Mouse (Mus musculus) erythroblast, embryonic 14.5 days (primary cell): ENCODE measurements around the gene Cfap77. TPM values are rescaled to one million over a fixed set of nuclear protein-coding genes. Genes with fewer than 3 reads are reported as not detected.

ENCODE experiments used
- H3K27me3 ChIP-seq: 2 replicates; pipeline ENCODE4 v1.6.1; 2012; ENCODE audit warnings: inconsistent platforms; ENCODE audit not compliant: control insufficient read depth
- H3K36me3 ChIP-seq: 2 replicates; pipeline ENCODE4 v1.6.1; 2012; ENCODE audit warnings: mild to moderate bottlenecking, inconsistent platforms; ENCODE audit not compliant: control insufficient read depth
- H3K4me1 ChIP-seq: 2 replicates; pipeline ENCODE4 v1.6.1; 2012; ENCODE audit warnings: inconsistent platforms; ENCODE audit not compliant: control insufficient read depth
- H3K4me3 ChIP-seq: replicated peaks from 2 replicates; pipeline ENCODE3; 2012; ENCODE audit warnings: moderate library complexity, mild to moderate bottlenecking, inconsistent platforms
- H3K9me3 ChIP-seq: 2 replicates; pipeline ENCODE4 v1.6.1; 2012; ENCODE audit warnings: low read length, inconsistent platforms, mixed read lengths; ENCODE audit not compliant: control insufficient read depth
- GATA1 ChIP-seq: IDR thresholded peaks from 2 replicates; pipeline ENCODE4 v1.6.1; 2012; ENCODE audit warnings: low read length, inconsistent platforms, mixed read lengths
- TAL1 ChIP-seq: IDR thresholded peaks from 3 replicates; pipeline ENCODE4 v1.6.1; 2012; ENCODE audit warnings: low read length, inconsistent platforms, mixed read lengths
- polyA plus RNA-seq: library from polyadenylated mRNA; stranded (reverse); fragments of >175 nt; gene quantifications from 2 replicates; pipeline ENCODE4 v1.2.3, GENCODE M21; 2012

The Cfap77 gene
- polyA plus RNA-seq, 1 experiment: not detected

DNA sequence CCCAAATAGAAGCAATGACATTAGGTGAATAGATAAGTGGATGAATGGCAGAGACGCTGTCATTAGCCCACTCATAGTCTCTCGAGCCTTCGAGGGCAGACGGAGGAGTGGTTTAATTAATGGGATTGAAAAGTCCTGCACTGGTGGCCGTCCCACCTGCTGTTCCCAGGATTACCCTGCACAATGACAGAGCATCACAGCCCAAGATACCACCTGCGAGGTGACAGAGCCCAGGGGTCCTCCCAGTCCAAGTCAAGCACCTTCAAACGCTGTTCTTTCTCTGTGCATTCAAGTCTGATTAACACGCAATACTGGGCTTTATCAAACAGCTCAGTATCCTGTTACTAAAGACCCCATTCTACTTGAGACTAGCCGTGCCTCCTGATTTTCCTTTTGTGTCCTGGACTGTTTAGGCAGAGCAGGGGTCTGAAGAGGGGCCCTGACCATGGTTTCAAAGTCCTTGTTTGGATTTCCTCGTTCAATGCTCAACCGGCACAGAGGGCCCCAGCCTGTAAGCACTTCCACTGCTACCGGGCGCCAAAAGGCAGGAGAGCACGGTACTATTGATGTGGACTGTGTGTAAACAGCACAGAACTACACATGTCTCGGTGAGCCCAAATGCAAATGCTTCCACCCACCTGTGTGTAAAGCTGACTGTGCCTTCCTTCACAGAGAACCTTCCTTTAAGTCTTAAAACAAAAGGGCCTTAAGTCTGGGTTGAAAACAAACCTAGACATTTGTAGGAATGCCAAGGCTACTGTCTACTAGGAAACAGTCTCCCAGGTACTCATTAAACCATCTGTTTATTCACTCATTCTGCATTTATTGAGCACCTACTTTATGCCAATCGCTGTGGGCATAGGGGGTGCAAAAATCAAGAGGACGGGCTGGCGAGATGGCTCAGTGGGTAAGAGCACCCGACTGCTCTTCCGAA lies 20.1 kb downstream of the Cfap77 start:
- TF ChIP-seq TAL1 (no peak), GATA1 (no peak)
- Histone ChIP-seq H3K4me1 (no peaks in the 10 kb centered on the region), H3K4me3 (no peak overlapping the region), H3K36me3 (no peaks in the 10 kb centered on the region), H3K27me3 (peaks cover 6% of the 10 kb centered on the region), H3K9me3 (no peaks in the 10 kb centered on the region)

DNA sequence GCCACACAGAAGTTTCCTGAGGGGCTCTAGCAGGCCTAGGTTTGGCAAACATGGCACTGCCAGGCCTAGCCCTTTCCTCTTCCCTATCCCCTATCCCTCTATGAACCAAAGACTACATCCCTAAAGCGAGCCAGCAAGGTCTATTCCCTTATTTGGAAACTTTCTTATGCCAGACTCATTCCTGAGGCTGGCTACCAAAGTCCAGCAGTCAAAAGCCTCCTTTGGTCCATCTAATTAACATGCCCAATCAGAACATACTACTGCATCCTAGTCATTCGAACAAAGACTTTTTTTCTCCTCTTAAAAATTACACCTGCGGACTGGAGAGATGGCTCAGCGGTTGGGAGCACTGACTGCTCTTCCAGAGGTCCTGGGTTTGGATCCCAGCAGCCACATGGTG lies 22.9 kb downstream of the Cfap77 start:
- Histone ChIP-seq H3K4me3 (no peak overlapping the region), H3K9me3 (no peaks in the 10 kb centered on the region), H3K4me1 (no peaks in the 10 kb centered on the region), H3K27me3 (no peaks in the 10 kb centered on the region), H3K36me3 (no peaks in the 10 kb centered on the region)
- no peak for TF ChIP-seq TAL1
- no peak for TF ChIP-seq GATA1

DNA sequence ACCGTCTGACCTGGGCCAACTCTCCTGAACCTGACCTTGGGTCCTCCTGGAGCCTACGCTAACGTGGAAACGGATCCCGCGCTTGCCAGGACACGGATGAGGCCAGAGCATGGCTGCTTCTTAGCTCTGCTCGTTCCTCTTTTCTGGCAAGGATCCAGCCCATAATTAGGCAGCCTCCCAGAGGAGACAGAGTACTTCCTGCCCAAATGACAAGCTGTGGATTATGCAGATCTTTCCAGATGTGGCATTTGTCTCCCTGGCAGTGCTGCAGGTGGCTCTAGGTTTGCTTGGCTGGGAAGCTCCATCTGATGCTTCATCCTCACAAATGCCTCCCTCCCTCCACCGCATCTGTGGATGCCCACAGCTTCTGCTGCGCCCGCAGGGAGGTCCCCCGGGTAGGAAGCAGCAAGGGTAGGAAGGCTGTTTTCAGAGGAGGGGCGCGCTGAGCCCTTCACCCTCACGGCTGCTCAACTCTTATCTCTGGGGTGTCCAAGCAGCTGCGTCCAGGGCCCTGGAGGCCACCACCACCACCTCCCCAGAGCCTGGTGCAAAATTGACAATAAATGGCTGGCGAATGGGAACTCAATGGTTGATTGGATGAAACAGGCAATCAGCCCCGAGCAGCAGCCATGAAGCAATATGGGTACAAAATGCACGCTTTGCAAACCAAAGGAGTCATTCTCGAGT lies 24.7 kb downstream of the Cfap77 start:
- H3K27me3 ChIP-seq: no peaks in the 10 kb centered on the region
- no peaks in the 10 kb centered on the region for H3K4me1 ChIP-seq
- H3K36me3 ChIP-seq: no peaks in the 10 kb centered on the region
- no peak overlapping the region for H3K4me3 ChIP-seq
- no peak for TF ChIP-seq GATA1
- no peaks in the 10 kb centered on the region for H3K9me3 ChIP-seq

DNA sequence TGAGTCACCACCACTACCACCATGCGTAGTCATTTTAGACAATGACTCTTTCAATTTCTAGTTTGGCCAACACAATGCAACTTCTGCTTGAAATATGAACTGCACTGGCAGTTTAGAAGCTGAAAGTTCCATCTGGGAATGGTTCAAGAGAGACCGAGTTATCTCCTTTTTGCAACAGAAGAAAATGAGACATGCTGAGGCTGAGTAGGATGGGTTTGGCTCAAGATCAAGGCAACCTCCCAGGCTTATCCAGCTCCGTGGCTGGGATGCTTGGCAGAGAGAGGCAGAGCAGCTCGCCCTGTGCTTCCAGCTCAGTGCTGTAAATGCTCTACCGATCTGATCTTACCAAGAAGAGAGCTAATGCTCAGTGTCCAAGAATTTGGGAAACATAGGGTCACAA lies 29.6 kb downstream of the Cfap77 start:
- no peaks in the 10 kb centered on the region for H3K27me3 ChIP-seq
- TF ChIP-seq GATA1: no peak
- no peak for TF ChIP-seq TAL1
- no peaks in the 10 kb centered on the region for H3K9me3 ChIP-seq
- no peaks in the 10 kb centered on the region for H3K36me3 ChIP-seq
- H3K4me3 ChIP-seq: no peak overlapping the region
- no peaks in the 10 kb centered on the region for H3K4me1 ChIP-seq

DNA sequence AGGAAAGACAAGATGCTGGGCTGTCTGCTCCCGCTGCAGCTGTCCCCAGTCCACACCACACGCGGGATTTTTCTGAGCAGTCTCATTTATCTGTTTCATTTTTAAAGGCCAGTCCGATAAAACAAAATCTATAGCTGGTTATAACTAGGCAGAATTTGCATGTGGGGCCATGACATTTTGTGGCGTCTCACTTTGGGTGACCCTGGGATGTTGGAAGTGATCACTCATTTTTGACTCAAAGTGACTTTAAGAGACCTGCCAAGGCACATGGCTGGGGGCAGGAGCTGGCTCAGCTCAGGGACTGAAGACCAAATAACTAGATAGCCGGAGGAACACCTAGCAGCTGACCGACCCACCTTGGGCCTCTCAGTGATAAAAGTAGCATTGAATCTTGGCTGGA lies 31.9 kb downstream of the Cfap77 start:
- Histone ChIP-seq H3K36me3 (no peaks in the 10 kb centered on the region), H3K9me3 (no peaks in the 10 kb centered on the region), H3K4me1 (no peaks in the 10 kb centered on the region), H3K27me3 (no peaks in the 10 kb centered on the region), H3K4me3 (no peak overlapping the region)
- TF ChIP-seq TAL1 (no peak), GATA1 (no peak)

DNA sequence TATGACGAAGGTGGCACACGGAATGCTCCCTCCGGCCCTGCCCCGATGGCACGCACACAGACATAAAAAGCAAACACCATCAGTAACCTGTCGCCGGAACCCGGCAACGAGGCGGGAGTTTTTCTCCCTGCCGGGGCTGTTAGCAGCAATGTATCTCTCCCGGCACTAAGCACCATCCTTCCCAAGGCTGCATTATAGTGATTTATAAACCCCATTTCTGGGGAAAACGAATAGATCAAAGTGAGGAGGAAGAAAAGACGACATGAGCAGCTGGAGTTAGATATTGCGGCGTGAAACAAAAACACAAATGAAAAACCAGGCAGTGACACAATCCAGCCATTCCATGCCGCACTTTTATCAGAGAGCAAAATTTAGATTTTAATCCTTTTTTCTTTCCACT lies 33.8 kb downstream of the Cfap77 start:
- no peaks in the 10 kb centered on the region; the same call in 1 of the 2 replicates for H3K4me1 ChIP-seq
- H3K4me3 ChIP-seq: no peak overlapping the region
- no peak for TF ChIP-seq GATA1
- no peaks in the 10 kb centered on the region for H3K9me3 ChIP-seq
- no peaks in the 10 kb centered on the region for H3K27me3 ChIP-seq
- no peaks in the 10 kb centered on the region for H3K36me3 ChIP-seq

DNA sequence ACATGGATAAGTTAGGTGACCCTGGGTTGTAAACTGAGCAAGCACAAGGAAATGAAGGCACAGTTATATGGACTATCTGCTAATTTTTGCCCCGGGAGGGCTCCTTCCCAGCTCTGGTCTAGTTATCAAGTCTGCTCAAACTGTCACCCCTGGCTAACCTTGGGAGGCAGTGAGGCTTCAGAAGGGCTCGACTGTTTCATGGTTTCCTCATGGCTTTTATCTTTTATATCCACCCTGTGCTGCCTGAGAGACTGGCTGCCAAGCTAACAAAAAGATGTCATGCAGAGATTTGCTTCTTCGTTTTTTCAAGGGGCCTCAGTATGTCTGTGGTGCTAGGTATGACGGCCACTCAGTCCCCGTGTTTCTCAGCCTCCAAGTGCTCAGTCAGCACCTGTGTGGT lies 36.2 kb downstream of the Cfap77 start:
- no peaks in the 10 kb centered on the region for H3K27me3 ChIP-seq
- no peaks in the 10 kb centered on the region for H3K36me3 ChIP-seq
- TF ChIP-seq TAL1 (no peak), GATA1 (no peak)
- no peaks in the 10 kb centered on the region; the same call in 1 of the 2 replicates for H3K4me1 ChIP-seq
- no peak overlapping the region for H3K4me3 ChIP-seq
- no peaks in the 10 kb centered on the region for H3K9me3 ChIP-seq

DNA sequence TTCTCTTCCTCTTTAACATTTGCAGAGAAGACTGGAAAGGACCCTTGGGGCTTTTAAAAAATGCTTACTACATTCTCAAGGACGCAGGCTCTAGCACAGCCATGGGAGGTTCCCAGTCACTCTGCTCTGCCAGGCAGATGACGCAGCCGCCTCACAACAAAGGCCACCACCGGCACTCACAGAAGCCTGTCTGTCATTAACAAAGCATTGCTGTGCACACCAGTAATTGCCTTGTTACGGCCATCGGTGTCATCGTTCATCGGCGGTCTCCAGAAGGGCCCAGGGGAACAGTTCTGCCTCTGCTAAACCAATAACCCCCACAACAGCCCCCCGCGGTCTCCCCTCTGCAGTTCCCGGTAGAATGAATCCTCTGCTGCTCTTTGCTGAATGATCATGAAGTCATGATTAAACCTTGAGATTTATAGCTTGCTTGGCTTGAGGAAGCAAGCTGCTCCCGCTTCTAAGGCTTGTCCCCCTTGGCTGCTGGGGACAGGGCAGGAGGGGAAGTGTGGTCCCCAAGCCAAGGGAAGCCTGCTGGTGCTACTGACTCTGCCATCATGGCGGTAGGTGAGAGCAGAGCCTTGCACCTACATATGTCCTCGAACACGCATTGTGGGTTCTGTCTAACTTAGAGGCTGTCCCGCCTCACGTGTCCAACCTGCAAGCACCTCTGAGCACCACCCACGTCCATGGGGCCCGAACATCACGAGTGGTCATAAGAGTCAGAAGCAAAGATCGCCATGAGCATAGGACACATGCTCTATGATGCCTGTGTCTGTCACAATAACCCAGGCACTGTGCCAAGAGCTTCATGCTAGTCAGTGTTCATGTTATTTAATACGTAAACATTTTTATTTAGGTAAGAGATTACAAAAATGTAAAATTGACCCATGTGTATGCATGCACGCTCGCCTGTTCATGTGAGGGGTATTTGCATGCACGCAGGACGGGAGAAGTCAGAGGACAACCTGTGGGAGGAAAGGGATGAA lies 38.0 kb downstream of the Cfap77 start:
- Histone ChIP-seq H3K4me1 (no peaks in the 10 kb centered on the region; the same call in 1 of the 2 replicates), H3K27me3 (no peaks in the 10 kb centered on the region), H3K4me3 (no peak overlapping the region), H3K9me3 (no peaks in the 10 kb centered on the region), H3K36me3 (no peaks in the 10 kb centered on the region)
- TF ChIP-seq TAL1: no peak
- no peak for TF ChIP-seq GATA1
